Mouse (Mus musculus) hindbrain, postnatal 0 days (tissue): ENCODE data around the gene Hspb1. TPM values are rescaled to one million over a fixed set of nuclear protein-coding genes. Genes with fewer than 3 reads are reported as not detected.

Source experiments
- ATAC-seq: fragments of 200-750 bp; cut with Nextera tagmentation; 2 replicates; pipeline ENCODE4 v1.8.0; 2017; ENCODE audit warnings: mild to moderate bottlenecking, moderate TSS enrichment, moderate library complexity
- DNase-seq: peaks from one replicate; pipeline ENCODE4 v3.0.0-alpha.2; 2015; ENCODE audit warnings: low spot score
- H3K27ac ChIP-seq: fragments of 300-500 bp; sonication (generic); 2 replicates; pipeline ENCODE4 v1.5.1; 2014; ENCODE audit warnings: mild to moderate bottlenecking
- H3K27me3 ChIP-seq: fragments of 300-500 bp; sonication (generic); 2 replicates; pipeline ENCODE4 v1.6.1; 2014; ENCODE audit warnings: low read length, mixed read lengths; ENCODE audit not compliant: insufficient read depth
- H3K36me3 ChIP-seq: fragments of 300-500 bp; sonication (generic); 2 replicates; pipeline ENCODE4 v1.6.1; 2014; ENCODE audit warnings: low read length, mixed read lengths; ENCODE audit not compliant: insufficient read depth
- H3K4me1 ChIP-seq: fragments of 300-500 bp; sonication (generic); 2 replicates; pipeline ENCODE4 v1.6.1; 2014; ENCODE audit warnings: antibody characterized with exemption, low read length, mixed read lengths; ENCODE audit not compliant: insufficient read depth
- H3K4me2 ChIP-seq: fragments of 300-500 bp; sonication (generic); 2 replicates; pipeline ENCODE4 v1.6.1; 2014; ENCODE audit warnings: low read depth, mild to moderate bottlenecking, low read length, moderate library complexity, mixed read lengths
- H3K4me3 ChIP-seq: fragments of 300-500 bp; sonication (generic); 2 replicates; pipeline ENCODE4 v1.5.1; 2014; ENCODE audit warnings: low read length
- H3K9ac ChIP-seq: fragments of 300-500 bp; sonication (generic); replicated peaks from 2 replicates; pipeline ENCODE4 v1.6.1; 2014; ENCODE audit warnings: mild to moderate bottlenecking, low read length, moderate library complexity, mixed read lengths
- H3K9me3 ChIP-seq: fragments of 300-500 bp; sonication (generic); 2 replicates; pipeline ENCODE4 v1.6.1; 2016; ENCODE audit warnings: low read length, mixed read lengths
- CTCF ChIP-seq: IDR thresholded peaks from 2 replicates; pipeline ENCODE4 v1.5.1; 2016; ENCODE audit warnings: antibody characterized with exemption, control low read depth, low read depth
- WGBS: fragments of 180-500 bp; shearing (Covaris S2); extraction: QIAGEN DNeasy Blood & Tissue Kit; methylation state at CpG from one replicate; pipeline ENCODE4 v1.1.7; 2014; 5-methylcytosine and 5-hydroxymethylcytosine counted together
- polyA plus RNA-seq: library from polyadenylated mRNA; unstranded; fragments of >200 nt; fragmentation: Nextera tagmentation; extraction: Ambion mirVana; gene quantifications from 2 replicates; pipeline ENCODE4 v1.2.1, GENCODE M21; 2015
- total RNA-seq: library from RNA; depleted of rRNA; stranded (reverse); fragments of >200 nt; gene quantifications from 2 replicates; pipeline ENCODE4 v1.2.3, GENCODE M21; 2014

The Hspb1 gene
- total and polyA plus RNA-seq, 2 experiments from 2014 or later: 28.0 to 29.6 TPM

DNA sequence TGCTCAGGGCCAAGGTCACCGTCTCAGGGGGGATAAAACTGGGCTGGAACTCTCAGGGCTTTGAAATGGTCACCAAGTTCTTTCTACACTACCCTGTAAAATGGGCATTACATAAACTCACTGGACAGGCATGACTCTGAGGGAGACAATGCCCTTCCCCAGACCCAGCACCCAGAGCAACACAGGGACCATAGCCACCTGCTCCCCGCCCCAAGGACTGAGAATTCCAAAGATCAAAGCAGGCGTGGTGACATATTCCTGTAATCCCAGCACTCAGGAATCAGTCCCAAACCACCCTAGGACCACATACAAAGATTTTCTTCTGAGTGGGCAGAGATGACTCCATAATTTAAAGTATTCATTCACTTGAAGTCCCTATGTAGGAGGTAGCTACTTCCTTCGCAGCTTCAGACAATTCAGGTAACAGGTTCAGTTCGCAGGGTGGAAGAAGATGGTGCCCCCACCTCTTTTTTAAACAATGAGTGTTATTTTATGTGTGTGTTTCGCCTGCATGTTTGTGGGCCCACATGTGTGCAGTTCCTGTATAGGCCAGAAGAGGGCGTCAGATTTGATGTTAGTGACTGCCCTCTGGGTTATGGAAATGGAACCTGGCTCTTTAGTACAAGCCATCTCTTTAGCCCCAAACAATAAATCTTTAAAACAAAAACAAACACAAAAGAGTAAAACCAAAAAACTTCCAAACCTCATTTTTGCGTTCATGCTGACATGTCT is 29.8 kb downstream of the Hspb1 start:
- H3K27me3 ChIP-seq: no peaks in the 10 kb centered on the region
- peak; percentile 46 for TF ChIP-seq CTCF
- H3K9ac ChIP-seq: no peak overlapping the region
- H3K4me3 ChIP-seq: no peak overlapping the region
- no peaks in the 10 kb centered on the region for H3K4me1 ChIP-seq
- DNase-seq: no peak
- WGBS: 93% methylated on average over 8 of the region's 8 CpGs
- H3K36me3 ChIP-seq: peaks cover 24% of the 10 kb centered on the region; the same call in 1 of the 2 replicates
- no peak overlapping the region for H3K4me2 ChIP-seq
- H3K9me3 ChIP-seq: no peaks in the 10 kb centered on the region
- no peak overlapping the region for H3K27ac ChIP-seq
- no peak for ATAC-seq

DNA sequence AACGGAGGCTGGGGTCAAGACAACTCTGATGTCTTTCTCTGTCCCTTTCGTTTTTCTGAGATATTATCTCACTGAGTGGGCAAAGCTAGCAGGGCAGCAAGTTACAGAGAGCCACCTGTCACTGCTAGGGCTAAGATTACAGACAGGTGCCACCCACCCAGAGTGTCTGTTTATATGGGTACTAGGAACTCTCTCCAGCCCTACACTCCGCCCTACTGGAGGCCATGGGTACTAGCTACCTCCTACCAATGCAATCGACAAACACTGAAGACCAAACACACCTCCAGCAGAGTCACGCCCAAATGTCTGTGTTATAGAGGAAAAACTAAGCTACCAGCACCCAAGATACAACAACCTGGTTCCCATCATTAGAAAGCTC is 30.3 kb downstream of the Hspb1 start:
- H3K27me3 ChIP-seq: no peaks in the 10 kb centered on the region
- no peak for ATAC-seq
- no peak for DNase-seq
- WGBS: 95% methylated on average over 5 of the region's 5 CpGs
- H3K4me1 ChIP-seq: no peaks in the 10 kb centered on the region
- TF ChIP-seq CTCF: no peak
- no peak overlapping the region for H3K4me3 ChIP-seq
- no peak overlapping the region for H3K4me2 ChIP-seq
- no peak overlapping the region for H3K9ac ChIP-seq
- H3K36me3 ChIP-seq: peaks cover 28% of the 10 kb centered on the region; the same call in 1 of the 2 replicates
- no peaks in the 10 kb centered on the region for H3K9me3 ChIP-seq
- no peak overlapping the region for H3K27ac ChIP-seq

- no peak for ATAC-seq
- H3K4me2 ChIP-seq: no peak overlapping the region
- 96% methylated on average over 5 of the region's 5 CpGs for WGBS
- H3K36me3 ChIP-seq: peaks cover 28% of the 10 kb centered on the region; the same call in 1 of the 2 replicates
- no peaks in the 10 kb centered on the region for H3K9me3 ChIP-seq
- no peak overlapping the region for H3K4me3 ChIP-seq
- H3K27me3 ChIP-seq: no peaks in the 10 kb centered on the region
- no peaks in the 10 kb centered on the region for H3K4me1 ChIP-seq
- TF ChIP-seq CTCF: peak; percentile 30
- no peak overlapping the region for H3K9ac ChIP-seq
- H3K27ac ChIP-seq: no peak overlapping the region
- DNase-seq: no peak
These were observed 30.9 kb downstream of the Hspb1 start for GRCm38 (mm10) chr5:135918593-135918992.

DNA sequence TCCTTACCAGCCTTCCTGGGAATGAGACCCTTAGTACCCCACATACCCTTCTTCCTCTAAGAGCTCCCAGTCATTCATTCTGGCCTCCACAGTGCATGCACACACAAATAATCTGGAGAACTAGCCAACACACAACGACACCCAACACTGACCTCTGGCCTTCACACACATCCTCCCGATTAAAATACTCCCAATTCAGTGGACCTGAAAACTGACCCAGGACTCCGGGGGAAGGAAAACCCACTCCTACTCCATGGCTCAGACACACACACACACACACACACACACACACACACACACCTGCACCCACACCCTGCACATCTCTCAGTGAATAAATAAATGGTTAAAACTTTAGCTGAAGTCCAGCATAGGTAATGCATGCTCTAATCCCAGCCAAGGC is 32.2 kb downstream of the Hspb1 start:
- ATAC-seq (no peak), DNase-seq (no peak)
- no peak overlapping the region for H3K9ac ChIP-seq
- WGBS: 91% methylated on average over 3 of the region's 3 CpGs
- H3K4me3 ChIP-seq: no peak overlapping the region
- TF ChIP-seq CTCF: no peak
- H3K27ac ChIP-seq: no peak overlapping the region
- peaks cover 26% of the 10 kb centered on the region; the same call in 1 of the 2 replicates for H3K36me3 ChIP-seq
- H3K4me1 ChIP-seq: no peaks in the 10 kb centered on the region
- H3K9me3 ChIP-seq: no peaks in the 10 kb centered on the region
- no peaks in the 10 kb centered on the region for H3K27me3 ChIP-seq
- no peak overlapping the region for H3K4me2 ChIP-seq

DNA sequence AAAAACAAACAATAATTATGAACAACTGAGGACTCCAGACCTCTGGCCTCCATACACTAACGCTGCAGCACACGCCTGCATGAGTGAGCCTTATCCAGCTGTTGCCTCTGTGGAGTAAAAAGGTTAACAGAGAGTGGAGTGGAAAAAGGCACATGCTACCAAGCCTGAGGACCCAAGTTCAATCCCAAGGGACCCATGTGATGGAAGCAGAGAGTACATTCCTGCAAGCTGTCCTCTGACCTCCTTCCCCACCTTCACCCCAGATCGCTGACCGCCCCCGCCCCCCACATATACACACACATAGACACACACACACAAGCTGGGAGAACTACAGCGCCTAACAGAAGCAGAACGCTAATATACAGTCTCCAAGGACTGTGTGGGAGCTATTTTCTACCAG is 36.2 kb downstream of the Hspb1 start:
- peaks cover 29% of the 10 kb centered on the region; the same call in 1 of the 2 replicates for H3K36me3 ChIP-seq

GRCm38 (mm10) chr5:135929685-135930424 is 42.1 kb downstream of the Hspb1 start:
- Histone ChIP-seq H3K4me1 (peaks cover 14% of the 10 kb centered on the region), H3K4me2 (no peak overlapping the region), H3K4me3 (no peak overlapping the region), H3K9ac (no peak overlapping the region), H3K27me3 (no peaks in the 10 kb centered on the region), H3K36me3 (peaks cover 23% of the 10 kb centered on the region; the same call in 1 of the 2 replicates), H3K9me3 (no peaks in the 10 kb centered on the region), H3K27ac (no peak overlapping the region)
- DNase-seq (no peak), ATAC-seq (no peak)
- no peak for TF ChIP-seq CTCF
- WGBS: 76% methylated on average over 6 of the region's 6 CpGs

More for the DNA sequence above, 36.2 kb downstream of the Hspb1 start:
- no peak for DNase-seq
- no peak for TF ChIP-seq CTCF
- Histone ChIP-seq H3K9ac (no peak overlapping the region), H3K27me3 (no peaks in the 10 kb centered on the region), H3K4me3 (no peak overlapping the region), H3K4me1 (no peaks in the 10 kb centered on the region), H3K4me2 (no peak overlapping the region), H3K9me3 (no peaks in the 10 kb centered on the region), H3K27ac (no peak overlapping the region)
- no peak for ATAC-seq
- 88% methylated on average over 7 of the region's 7 CpGs for WGBS
